Mouse (Mus musculus): ENCODE measurements around the gene Hmgb1.

- TF ChIP-seq POLR2A (IDR thresholded peaks at IDR 0.05; ENCODE audit: borderline replicate concordance, control insufficient read depth, low read depth, low read length) = no peak
- no peak for TF ChIP-seq CTCF (IDR thresholded peaks at IDR 0.05; ENCODE audit: control insufficient read depth, insufficient read depth, low read length)
Observed at GRCm38 (mm10) chr5:149183721-149184103, 577 bp downstream of the Hmgb1 start.

All from bone marrow, adult 2 months (tissue).